Mouse (Mus musculus): ENCODE results near the gene Suz12. TPM values are rescaled to one million over a fixed set of nuclear protein-coding genes. Genes with fewer than 3 reads are reported as not detected.
"Not testable (repeated sequence)": the region's sequence is repeated elsewhere in the genome, so short reads cannot be mapped to it uniquely, and the experiment has no call there.

The Suz12 gene
- polyA plus RNA-seq, 1 experiment, result 3.6 TPM

GRCm38 (mm10) chr11:79991600-79991999, 1.3 kb upstream of the Suz12 start:
- WGBS, result 79% methylated on average over 5 of the region's 5 CpGs
- Histone ChIP-seq H3K27ac (ENCODE audit: insufficient read depth, low read length) (no peak overlapping the region), H3K36me3 (ENCODE audit: control insufficient read depth, insufficient read depth, low read length) (no peaks in the 10 kb centered on the region), H3K4me1 (ENCODE audit: control insufficient read depth, insufficient read depth, insufficient read length) (no peaks in the 10 kb centered on the region), H3K27me3 (ENCODE audit: control insufficient read depth, insufficient read depth, low read length) (peaks cover 3% of the 10 kb centered on the region; the same call in 1 of the 2 replicates), H3K4me3 (ENCODE audit: extremely low read depth, insufficient read depth, insufficient read length) (no peak overlapping the region)
- no peak for DNase-seq (ENCODE audit: low read depth in 1 of 2, low spot score in 2 of 2)
- no peak for TF ChIP-seq POLR2A (IDR thresholded peaks at IDR 0.05; ENCODE audit: low read depth, low read length)
- TF ChIP-seq CTCF (IDR thresholded peaks at IDR 0.05; ENCODE audit: extremely low read depth, insufficient read depth, insufficient read length, insufficient replicate concordance), result no peak

GRCm38 (mm10) chr11:79992035-79992591, 793 bp upstream of the Suz12 start:
- no peak for TF ChIP-seq POLR2A (IDR thresholded peaks at IDR 0.05; ENCODE audit: low read depth, low read length)
- TF ChIP-seq CTCF (IDR thresholded peaks at IDR 0.05; ENCODE audit: extremely low read depth, insufficient read depth, insufficient read length, insufficient replicate concordance), result no peak
- no peaks in the 10 kb centered on the region for H3K4me1 ChIP-seq (ENCODE audit: control insufficient read depth, insufficient read depth, insufficient read length)
- H3K4me3 ChIP-seq (ENCODE audit: extremely low read depth, insufficient read depth, insufficient read length), result peak overlapping the region; percentile 100
- peak overlapping the region; percentile 86; the same call in 1 of the 2 replicates for H3K27ac ChIP-seq (ENCODE audit: insufficient read depth, low read length)
- WGBS, result 25% methylated on average over 21 of the region's 21 CpGs
- peaks cover 3% of the 10 kb centered on the region; the same call in 1 of the 2 replicates for H3K27me3 ChIP-seq (ENCODE audit: control insufficient read depth, insufficient read depth, low read length)
- H3K36me3 ChIP-seq (ENCODE audit: control insufficient read depth, insufficient read depth, low read length), result no peaks in the 10 kb centered on the region; the same call in 1 of the 2 replicates
- DNase-seq (ENCODE audit: low read depth in 1 of 2, low spot score in 2 of 2), result no peak

GRCm38 (mm10) chr11:79993356-79994270, 707 bp downstream of the Suz12 start:
- TF ChIP-seq CTCF (IDR thresholded peaks at IDR 0.05; ENCODE audit: extremely low read depth, insufficient read depth, insufficient read length, insufficient replicate concordance), result no peak
- no peak for TF ChIP-seq POLR2A (IDR thresholded peaks at IDR 0.05; ENCODE audit: low read depth, low read length)
- H3K27me3 ChIP-seq (ENCODE audit: control insufficient read depth, insufficient read depth, low read length), result peaks cover 3% of the 10 kb centered on the region; the same call in 1 of the 2 replicates
- H3K4me1 ChIP-seq (ENCODE audit: control insufficient read depth, insufficient read depth, insufficient read length), result no peaks in the 10 kb centered on the region
- WGBS, result 1% methylated on average over 69 of the region's 74 CpGs
- H3K4me3 ChIP-seq (ENCODE audit: extremely low read depth, insufficient read depth, insufficient read length), result peak overlapping the region; percentile 100
- DNase-seq (ENCODE audit: low read depth in 1 of 2, low spot score in 2 of 2), result no peak
- no peaks in the 10 kb centered on the region; the same call in 1 of the 2 replicates for H3K36me3 ChIP-seq (ENCODE audit: control insufficient read depth, insufficient read depth, low read length)
- peak overlapping the region; percentile 78 for H3K27ac ChIP-seq (ENCODE audit: insufficient read depth, low read length)

- peaks cover 3% of the 10 kb centered on the region; the same call in 1 of the 2 replicates for H3K27me3 ChIP-seq (ENCODE audit: control insufficient read depth, insufficient read depth, low read length)
- 3% methylated on average over 7 of the region's 7 CpGs for WGBS
- no peak for TF ChIP-seq CTCF (IDR thresholded peaks at IDR 0.05; ENCODE audit: extremely low read depth, insufficient read depth, insufficient read length, insufficient replicate concordance)
- no peak for TF ChIP-seq POLR2A (IDR thresholded peaks at IDR 0.05; ENCODE audit: low read depth, low read length)
- no peaks in the 10 kb centered on the region; the same call in 1 of the 2 replicates for H3K36me3 ChIP-seq (ENCODE audit: control insufficient read depth, insufficient read depth, low read length)
- no peaks in the 10 kb centered on the region for H3K4me1 ChIP-seq (ENCODE audit: control insufficient read depth, insufficient read depth, insufficient read length)
- H3K27ac ChIP-seq (ENCODE audit: insufficient read depth, low read length), result no peak overlapping the region
- DNase-seq (ENCODE audit: low read depth in 1 of 2, low spot score in 2 of 2), result no peak
- no peak overlapping the region; the same call in 1 of the 2 replicates for H3K4me3 ChIP-seq (ENCODE audit: extremely low read depth, insufficient read depth, insufficient read length)
Observed at GRCm38 (mm10) chr11:79994271-79994988, 1.5 kb downstream of the Suz12 start.

- not testable (repeated sequence) for H3K4me3 ChIP-seq (ENCODE audit: extremely low read depth, insufficient read depth, insufficient read length); DNase-seq (ENCODE audit: low read depth in 1 of 2, low spot score in 2 of 2); H3K27me3 ChIP-seq (ENCODE audit: control insufficient read depth, insufficient read depth, low read length); H3K4me1 ChIP-seq (ENCODE audit: control insufficient read depth, insufficient read depth, insufficient read length); H3K27ac ChIP-seq (ENCODE audit: insufficient read depth, low read length)
- peaks cover 19% of the 10 kb centered on the region for H3K36me3 ChIP-seq (ENCODE audit: control insufficient read depth, insufficient read depth, low read length)
- WGBS, result 94% methylated on average over 5 of the region's 5 CpGs
Observed at GRCm38 (mm10) chr11:80016533-80016932, 23.6 kb downstream of the Suz12 start.

- no peaks in the 10 kb centered on the region for H3K27me3 ChIP-seq (ENCODE audit: control insufficient read depth, insufficient read depth, low read length)
- no peak for DNase-seq (ENCODE audit: low read depth in 1 of 2, low spot score in 2 of 2)
- TF ChIP-seq POLR2A (IDR thresholded peaks at IDR 0.05; ENCODE audit: low read depth, low read length) (no peak), CTCF (IDR thresholded peaks at IDR 0.05; ENCODE audit: extremely low read depth, insufficient read depth, insufficient read length, insufficient replicate concordance) (no peak)
- peaks cover 14% of the 10 kb centered on the region for H3K36me3 ChIP-seq (ENCODE audit: control insufficient read depth, insufficient read depth, low read length)
- H3K4me3 ChIP-seq (ENCODE audit: extremely low read depth, insufficient read depth, insufficient read length), result no peak overlapping the region
- WGBS, result 88% methylated on average over 1 of the region's 1 CpGs
- no peak overlapping the region for H3K27ac ChIP-seq (ENCODE audit: insufficient read depth, low read length)
- no peaks in the 10 kb centered on the region for H3K4me1 ChIP-seq (ENCODE audit: control insufficient read depth, insufficient read depth, insufficient read length)
Observed at GRCm38 (mm10) chr11:80019792-80020191, 26.9 kb downstream of the Suz12 start.

Data from spleen, adult 2 months (tissue).